Mouse (Mus musculus) embryonic facial prominence, embryonic 13.5 days (tissue): ENCODE measurements around the gene Cgnl1. TPM values are rescaled to one million over a fixed set of nuclear protein-coding genes. Genes with fewer than 3 reads are reported as not detected.

Experiments
- ATAC-seq: fragments of 200-750 bp; cut with Nextera tagmentation; 2 replicates; pipeline ENCODE4 v1.8.0; 2017; ENCODE audit warnings: low read depth; ENCODE audit not compliant: insufficient number of reproducible peaks, insufficient read depth, low FRiP score, low TSS enrichment
- H3K27ac ChIP-seq: fragments of 300-500 bp; sonication (generic); 2 replicates; pipeline ENCODE4 v1.5.1; 2015; ENCODE audit warnings: moderate library complexity, mild to moderate bottlenecking, inconsistent platforms
- H3K27me3 ChIP-seq: fragments of 300-500 bp; sonication (generic); 2 replicates; pipeline ENCODE4 v1.6.1; 2015; ENCODE audit warnings: mild to moderate bottlenecking, inconsistent platforms
- H3K36me3 ChIP-seq: fragments of 300-500 bp; sonication (generic); 2 replicates; pipeline ENCODE4 v1.6.1; 2015; ENCODE audit warnings: mild to moderate bottlenecking, inconsistent platforms
- H3K4me1 ChIP-seq: fragments of 300-500 bp; sonication (generic); 2 replicates; pipeline ENCODE4 v1.6.1; 2015; ENCODE audit warnings: inconsistent platforms
- H3K4me2 ChIP-seq: fragments of 300-500 bp; sonication (generic); 2 replicates; pipeline ENCODE4 v1.6.1; 2015; ENCODE audit warnings: moderate library complexity, mild to moderate bottlenecking, inconsistent platforms
- H3K4me3 ChIP-seq: fragments of 300-500 bp; sonication (generic); 2 replicates; pipeline ENCODE4 v1.5.1; 2015; ENCODE audit warnings: mild to moderate bottlenecking, inconsistent platforms
- H3K9ac ChIP-seq: fragments of 300-500 bp; sonication (generic); 2 replicates; pipeline ENCODE4 v1.6.1; 2015; ENCODE audit warnings: mild to moderate bottlenecking, inconsistent platforms
- H3K9me3 ChIP-seq: fragments of 300-500 bp; sonication (generic); 2 replicates; pipeline ENCODE4 v1.6.1; 2016; ENCODE audit warnings: inconsistent platforms
- WGBS: fragments of 180-500 bp; shearing (Covaris S2); methylation state at CpG from one replicate; pipeline ENCODE4 v1.1.7; 2015; ENCODE audit warnings: mixed read lengths; 5-methylcytosine and 5-hydroxymethylcytosine counted together
- polyA plus RNA-seq: library from polyadenylated mRNA; unstranded; fragments of >200 nt; fragmentation: Nextera tagmentation; extraction: Ambion mirVana; gene quantifications from 2 replicates; pipeline ENCODE4 v1.2.1, GENCODE M21; 2015

Cgnl1 gene
- polyA plus RNA-seq, 1 experiment from 2014 or later = 9.7 TPM

- Histone ChIP-seq H3K4me3 (no peak overlapping the region), H3K27me3 (no peaks in the 10 kb centered on the region), H3K9ac (no peak overlapping the region), H3K4me1 (no peaks in the 10 kb centered on the region; the same call in 1 of the 2 replicates), H3K27ac (no peak overlapping the region), H3K9me3 (no peaks in the 10 kb centered on the region), H3K36me3 (peaks cover 7% of the 10 kb centered on the region; the same call in 1 of the 2 replicates), H3K4me2 (no peak overlapping the region)
- 73% methylated on average over 4 of the region's 4 CpGs for WGBS
- no peak for ATAC-seq
These were observed 131.0 kb downstream of the Cgnl1 start for GRCm38 (mm10) chr9:71640361-71640927.

DNA sequence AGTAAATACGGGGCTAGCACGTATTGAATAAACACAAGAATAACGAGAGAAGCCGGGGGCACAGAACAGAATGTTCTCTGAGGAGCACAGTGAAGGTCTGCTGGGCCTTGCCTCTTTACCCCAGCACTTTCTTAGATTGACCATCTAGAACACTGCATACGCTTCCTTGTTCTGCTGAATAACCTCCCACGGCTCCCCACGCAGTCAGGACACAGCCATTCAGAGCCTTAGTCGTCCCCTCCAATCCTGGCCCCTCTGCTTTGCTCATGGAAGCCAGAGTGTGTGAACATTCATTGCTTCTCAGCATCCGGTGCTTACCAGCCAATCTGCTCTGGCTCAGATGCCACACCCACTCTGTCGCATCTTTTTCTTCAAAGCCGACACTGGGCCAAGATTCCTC, 133.2 kb downstream of the Cgnl1 start:
- no peaks in the 10 kb centered on the region; the same call in 1 of the 2 replicates for H3K4me1 ChIP-seq
- no peaks in the 10 kb centered on the region for H3K9me3 ChIP-seq
- H3K4me3 ChIP-seq = no peak overlapping the region
- no peak overlapping the region for H3K9ac ChIP-seq
- H3K27ac ChIP-seq = no peak overlapping the region
- no peak for ATAC-seq
- H3K4me2 ChIP-seq = no peak overlapping the region
- WGBS = 72% methylated on average over 11 of the region's 11 CpGs
- no peaks in the 10 kb centered on the region for H3K27me3 ChIP-seq
- peaks cover 7% of the 10 kb centered on the region; the same call in 1 of the 2 replicates for H3K36me3 ChIP-seq

DNA sequence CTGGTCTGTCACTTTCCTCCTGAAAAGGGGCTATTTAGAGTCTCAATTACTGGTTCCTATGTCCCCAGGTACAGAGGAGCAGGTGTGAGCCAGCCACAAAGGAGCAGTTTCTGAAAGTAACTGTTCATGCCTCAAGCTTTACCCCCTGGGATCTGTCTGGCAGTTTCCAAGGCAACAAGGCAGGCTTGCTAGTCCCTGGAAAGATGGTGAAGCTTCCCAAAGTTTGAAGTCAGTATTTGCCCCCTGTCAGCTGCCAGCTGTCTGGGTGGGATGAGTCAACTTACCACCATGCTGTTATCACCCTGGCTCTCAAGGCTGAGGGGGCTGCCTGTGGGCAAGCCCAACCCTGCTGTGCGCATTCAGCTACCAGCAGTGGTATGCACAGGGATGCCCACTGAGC, 134.5 kb downstream of the Cgnl1 start:
- 85% methylated on average over 1 of the region's 1 CpGs for WGBS
- H3K9ac ChIP-seq = no peak overlapping the region

DNA sequence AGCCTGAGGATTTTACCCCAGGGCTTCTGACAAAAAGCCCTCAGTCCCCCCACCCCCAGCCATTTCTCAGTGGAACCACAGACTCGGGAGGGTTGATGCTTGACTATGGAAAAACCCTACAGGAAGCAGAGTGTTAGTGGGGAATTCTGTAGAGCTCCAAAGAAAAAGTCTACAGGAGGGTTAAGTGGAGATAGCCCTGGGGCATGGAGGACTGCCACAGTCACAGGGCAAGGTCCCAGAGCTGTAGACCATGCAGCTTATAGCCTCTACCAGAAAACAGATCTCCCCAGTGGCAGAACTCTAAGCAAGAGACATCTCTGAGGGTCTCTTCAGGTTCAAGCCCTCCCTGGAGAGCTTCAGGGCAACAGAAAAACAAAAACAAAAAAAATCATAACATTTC, 135.8 kb downstream of the Cgnl1 start:
- no peak for ATAC-seq
- 50% methylated on average over 1 of the region's 1 CpGs for WGBS

More for the DNA sequence above, 134.5 kb downstream of the Cgnl1 start:
- no peak for ATAC-seq
- no peaks in the 10 kb centered on the region; the same call in 1 of the 2 replicates for H3K4me1 ChIP-seq
- no peak overlapping the region for H3K4me3 ChIP-seq
- H3K27ac ChIP-seq = no peak overlapping the region
- H3K27me3 ChIP-seq = no peaks in the 10 kb centered on the region
- no peaks in the 10 kb centered on the region for H3K36me3 ChIP-seq
- no peak overlapping the region for H3K4me2 ChIP-seq
- H3K9me3 ChIP-seq = no peaks in the 10 kb centered on the region

DNA sequence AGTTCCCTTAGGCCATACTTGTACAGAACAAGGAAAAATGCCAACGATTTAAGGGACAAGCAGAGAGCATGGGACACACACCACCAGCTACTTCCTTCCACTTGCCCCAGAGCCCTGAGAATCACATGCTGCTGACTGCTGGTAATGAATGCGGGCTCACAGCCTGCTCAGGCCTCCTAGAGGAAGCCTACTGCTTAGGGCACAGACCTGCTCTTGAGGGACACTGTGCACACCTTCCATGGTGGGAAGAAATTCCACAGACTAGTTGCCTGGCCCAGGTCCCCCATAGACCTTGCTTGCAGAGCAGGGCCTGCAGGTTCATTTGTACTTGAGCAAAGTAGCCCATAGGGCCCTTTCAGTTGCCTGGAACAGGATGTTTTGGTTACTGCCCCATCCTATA, 136.5 kb downstream of the Cgnl1 start:
- Histone ChIP-seq H3K9me3 (no peaks in the 10 kb centered on the region), H3K27ac (no peak overlapping the region), H3K4me3 (no peak overlapping the region), H3K4me1 (no peaks in the 10 kb centered on the region; the same call in 1 of the 2 replicates), H3K9ac (no peak overlapping the region), H3K4me2 (no peak overlapping the region), H3K27me3 (no peaks in the 10 kb centered on the region), H3K36me3 (no peaks in the 10 kb centered on the region)
- 77% methylated on average over 2 of the region's 2 CpGs for WGBS
- ATAC-seq = no peak

More for the DNA sequence above, 135.8 kb downstream of the Cgnl1 start:
- no peaks in the 10 kb centered on the region for H3K36me3 ChIP-seq
- H3K9me3 ChIP-seq = no peaks in the 10 kb centered on the region
- no peaks in the 10 kb centered on the region for H3K27me3 ChIP-seq
- H3K4me2 ChIP-seq = no peak overlapping the region
- no peak overlapping the region for H3K27ac ChIP-seq
- no peaks in the 10 kb centered on the region; the same call in 1 of the 2 replicates for H3K4me1 ChIP-seq
- no peak overlapping the region for H3K9ac ChIP-seq
- no peak overlapping the region for H3K4me3 ChIP-seq

GRCm38 (mm10) chr9:71628921-71629320, 142.5 kb downstream of the Cgnl1 start:
- no peak for ATAC-seq
- H3K36me3 ChIP-seq = no peaks in the 10 kb centered on the region
- 50% methylated on average over 6 of the region's 6 CpGs for WGBS
- no peak overlapping the region for H3K4me3 ChIP-seq
- no peaks in the 10 kb centered on the region for H3K27me3 ChIP-seq
- H3K27ac ChIP-seq = no peak overlapping the region
- no peak overlapping the region for H3K4me2 ChIP-seq
- H3K4me1 ChIP-seq = no peaks in the 10 kb centered on the region
- H3K9me3 ChIP-seq = no peaks in the 10 kb centered on the region
- no peak overlapping the region for H3K9ac ChIP-seq

DNA sequence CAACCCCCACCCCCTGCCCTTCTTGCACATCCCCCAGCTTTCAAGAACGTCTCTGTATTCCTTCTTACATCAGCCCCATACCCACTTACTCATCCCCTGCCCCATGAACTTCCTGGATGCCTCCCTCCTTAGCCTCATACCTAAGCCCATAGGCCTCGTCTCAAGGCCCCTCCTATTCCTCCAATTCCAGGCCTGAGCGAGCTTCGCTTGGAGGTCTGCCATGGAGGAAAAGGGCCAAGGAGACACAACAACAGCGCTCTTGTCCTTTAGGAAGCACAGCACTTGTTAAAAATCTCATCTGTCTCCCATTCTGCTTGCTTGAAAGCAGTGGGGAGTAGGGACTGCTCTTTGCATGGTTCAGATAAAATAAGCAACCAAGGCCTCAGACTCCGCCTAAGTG, 143.1 kb downstream of the Cgnl1 start:
- H3K27ac ChIP-seq = no peak overlapping the region
- H3K36me3 ChIP-seq = no peaks in the 10 kb centered on the region
- no peak overlapping the region for H3K4me3 ChIP-seq
- no peaks in the 10 kb centered on the region for H3K27me3 ChIP-seq
- H3K9me3 ChIP-seq = no peaks in the 10 kb centered on the region
- no peaks in the 10 kb centered on the region for H3K4me1 ChIP-seq
- no peak overlapping the region for H3K9ac ChIP-seq
- no peak for ATAC-seq
- 72% methylated on average over 6 of the region's 6 CpGs for WGBS
- H3K4me2 ChIP-seq = no peak overlapping the region

GRCm38 (mm10) chr9:71625961-71626360, 145.4 kb downstream of the Cgnl1 start:
- Histone ChIP-seq H3K27me3 (no peaks in the 10 kb centered on the region), H3K4me2 (no peak overlapping the region), H3K36me3 (no peaks in the 10 kb centered on the region), H3K4me1 (no peaks in the 10 kb centered on the region), H3K9me3 (no peaks in the 10 kb centered on the region), H3K9ac (no peak overlapping the region), H3K27ac (no peak overlapping the region), H3K4me3 (no peak overlapping the region)
- no peak for ATAC-seq
- WGBS = 84% methylated on average over 6 of the region's 6 CpGs

DNA sequence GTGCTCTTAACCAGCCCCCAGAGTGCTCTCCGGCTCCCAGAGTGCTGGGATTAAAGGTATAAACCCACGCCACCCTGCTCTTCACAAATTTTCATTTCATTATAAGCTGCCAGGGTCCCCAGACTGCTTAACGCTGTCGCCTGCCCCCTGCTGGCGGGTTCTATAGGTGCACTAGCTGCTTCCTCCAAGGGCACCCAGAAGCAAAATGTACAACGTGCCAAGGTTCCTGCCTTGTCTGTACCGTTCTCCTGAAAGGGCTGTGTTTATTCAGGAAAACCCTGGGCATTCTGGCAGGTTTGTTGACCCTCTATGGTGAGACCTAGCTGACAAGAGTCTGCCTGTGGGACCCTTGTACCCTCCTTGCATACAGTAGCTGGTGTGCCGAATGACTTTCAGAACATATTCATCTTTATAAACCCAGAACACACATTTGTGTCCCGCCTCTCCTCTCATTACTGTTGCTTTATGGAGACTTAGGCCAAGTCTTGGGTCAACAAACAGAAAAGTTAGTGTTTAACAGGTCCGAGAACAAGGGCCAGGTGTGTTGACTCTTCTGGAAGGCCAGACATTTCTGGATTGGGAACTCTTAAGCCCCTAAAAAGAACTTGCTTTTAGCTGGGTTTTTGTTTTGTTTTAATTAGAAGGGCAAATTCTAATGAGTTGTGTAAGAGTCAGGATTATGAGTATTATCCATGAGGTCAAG, 146.5 kb downstream of the Cgnl1 start:
- H3K9me3 ChIP-seq = no peaks in the 10 kb centered on the region
- no peak overlapping the region for H3K4me2 ChIP-seq
- ATAC-seq = no peak
- no peaks in the 10 kb centered on the region for H3K36me3 ChIP-seq
- H3K9ac ChIP-seq = no peak overlapping the region
- H3K27ac ChIP-seq = no peak overlapping the region
- H3K4me3 ChIP-seq = no peak overlapping the region
- WGBS = 51% methylated on average over 10 of the region's 10 CpGs
- H3K27me3 ChIP-seq = no peaks in the 10 kb centered on the region
- H3K4me1 ChIP-seq = no peaks in the 10 kb centered on the region

GRCm38 (mm10) chr9:71623871-71624569, 147.4 kb downstream of the Cgnl1 start:
- Histone ChIP-seq H3K36me3 (no peaks in the 10 kb centered on the region), H3K9ac (no peak overlapping the region), H3K27ac (no peak overlapping the region), H3K4me1 (no peaks in the 10 kb centered on the region), H3K4me3 (no peak overlapping the region), H3K4me2 (no peak overlapping the region), H3K27me3 (no peaks in the 10 kb centered on the region), H3K9me3 (no peaks in the 10 kb centered on the region)
- ATAC-seq = no peak
- WGBS = 40% methylated on average over 4 of the region's 4 CpGs

DNA sequence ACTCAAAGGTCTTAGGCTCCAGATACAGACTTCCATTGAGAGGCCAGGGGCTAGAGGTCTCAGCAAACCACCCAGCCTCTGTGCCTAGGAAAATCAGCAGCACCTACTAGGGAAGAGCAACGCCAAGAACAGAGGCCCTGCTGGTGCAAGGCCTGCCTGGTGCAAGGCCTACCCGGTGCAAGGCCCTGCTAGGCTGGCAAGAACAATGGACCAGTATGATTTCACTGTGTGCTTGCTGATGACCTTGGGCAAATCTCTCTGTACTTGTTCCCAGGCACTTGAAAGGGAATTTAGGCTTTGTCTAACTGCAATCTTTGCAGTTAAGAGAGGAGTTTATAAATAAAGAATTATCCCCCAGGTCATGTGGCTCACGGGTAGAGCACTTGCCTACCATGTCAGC, 148.8 kb downstream of the Cgnl1 start:
- no peaks in the 10 kb centered on the region for H3K36me3 ChIP-seq
- no peak overlapping the region for H3K9ac ChIP-seq
- no peaks in the 10 kb centered on the region for H3K27me3 ChIP-seq
- no peak overlapping the region for H3K4me3 ChIP-seq
- H3K4me1 ChIP-seq = no peaks in the 10 kb centered on the region
- H3K9me3 ChIP-seq = no peaks in the 10 kb centered on the region
- WGBS = 66% methylated on average over 3 of the region's 3 CpGs
- ATAC-seq = no peak
- H3K27ac ChIP-seq = no peak overlapping the region
- H3K4me2 ChIP-seq = no peak overlapping the region

DNA sequence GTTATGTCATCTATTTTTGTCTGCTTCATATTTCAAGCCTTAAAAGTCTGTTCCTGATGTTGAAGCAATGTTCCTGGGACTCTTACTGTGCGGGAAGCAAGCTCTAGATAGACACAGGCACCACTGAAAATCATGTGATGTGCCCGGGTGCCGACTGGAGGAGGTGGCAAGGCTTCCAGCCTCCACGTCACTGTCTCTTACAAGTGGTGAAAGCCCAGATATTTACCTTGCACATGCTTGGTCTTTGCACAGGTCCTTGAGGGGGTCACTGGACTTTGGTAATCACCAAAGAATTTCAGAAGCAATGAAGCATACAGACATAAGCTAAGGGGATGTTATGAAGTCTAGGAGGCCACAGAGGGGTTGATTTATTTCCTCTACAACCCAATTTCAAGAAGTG, 149.4 kb downstream of the Cgnl1 start:
- 88% methylated on average over 4 of the region's 4 CpGs for WGBS
- no peaks in the 10 kb centered on the region for H3K36me3 ChIP-seq
- no peak for ATAC-seq
- H3K4me3 ChIP-seq = no peak overlapping the region
- H3K4me2 ChIP-seq = no peak overlapping the region
- H3K27me3 ChIP-seq = no peaks in the 10 kb centered on the region
- no peaks in the 10 kb centered on the region for H3K9me3 ChIP-seq
- H3K27ac ChIP-seq = no peak overlapping the region
- no peaks in the 10 kb centered on the region for H3K4me1 ChIP-seq
- H3K9ac ChIP-seq = no peak overlapping the region
